Mouse (Mus musculus) MEL (cell line): ENCODE results near the gene Gm10354. TPM values are rescaled to one million over a fixed set of nuclear protein-coding genes. Genes with fewer than 3 reads are reported as not detected.
"Not testable (repeated sequence)": the region's sequence is repeated elsewhere in the genome, so short reads cannot be mapped to it uniquely, and the experiment has no call there.

ENCODE experiments used
- DNase-seq: peaks from one replicate; pipeline ENCODE4 v3.0.0; 2011; ENCODE audit warnings: low read depth, low spot score
- H3K27ac ChIP-seq: 2 replicates; pipeline ENCODE4 v1.5.1; 2012; ENCODE audit warnings: low read depth, mild to moderate bottlenecking, control low read depth, low read length, moderate library complexity; ENCODE audit not compliant: control insufficient read depth
- H3K27me3 ChIP-seq, 2 experiments: fragments of 150-350 bp in 1 of 2; sonication (generic) in 1 of 2; 2 replicates each; pipeline ENCODE4 v1.6.1; 2012; ENCODE audit warnings: low read length in 2 of 2, mild to moderate bottlenecking in 2 of 2, improper control_type of control experiment in 1 of 2, moderate library complexity in 1 of 2; ENCODE audit not compliant: insufficient read depth in 2 of 2, control insufficient read depth in 1 of 2
- H3K36me3 ChIP-seq, 2 experiments: 2 replicates each; pipeline ENCODE4 v1.6.1; 2012 to 2014; ENCODE audit warnings: low read length in 2 of 2, improper control_type of control experiment in 1 of 2, inconsistent platforms in 1 of 2, mild to moderate bottlenecking in 1 of 2; ENCODE audit not compliant: insufficient read depth in 2 of 2, control insufficient read depth in 1 of 2
- H3K4me1 ChIP-seq, 2 experiments: fragments of 150-350 bp in 1 of 2; sonication (generic) in 1 of 2; 2 replicates each; pipeline ENCODE4 v1.6.1; 2012; ENCODE audit warnings: low read length in 2 of 2, improper control_type of control experiment in 1 of 2, mild to moderate bottlenecking in 1 of 2; ENCODE audit not compliant: insufficient read depth in 2 of 2, control insufficient read depth in 1 of 2
- H3K4me3 ChIP-seq, 2 experiments: fragments of 150-350 bp in 1 of 2; sonication (generic) in 1 of 2; 2 replicates each; pipeline ENCODE4 v1.5.1; 2012; ENCODE audit warnings: low read depth in 2 of 2, low read length in 2 of 2, mild to moderate bottlenecking in 2 of 2, moderate library complexity in 2 of 2, control low read depth in 1 of 2, improper control_type of control experiment in 1 of 2; ENCODE audit not compliant: control insufficient read depth in 1 of 2, insufficient read depth in 1 of 2
- H3K79me2 ChIP-seq: 2 replicates; pipeline ENCODE4 v1.6.1; 2012; ENCODE audit warnings: mild to moderate bottlenecking, low read length, moderate library complexity; ENCODE audit not compliant: control insufficient read depth, poor library complexity, insufficient read depth
- H3K9ac ChIP-seq: 2 replicates; pipeline ENCODE4 v1.6.1; 2012; ENCODE audit warnings: low read depth, mild to moderate bottlenecking, control low read depth, low read length, moderate library complexity; ENCODE audit not compliant: control insufficient read depth, poor library complexity, severe bottlenecking
- H3K9me3 ChIP-seq: fragments of 150-350 bp; sonication (generic); replicated peaks from 2 replicates; pipeline ENCODE4 v1.6.1; 2012; ENCODE audit warnings: mild to moderate bottlenecking, low read length, improper control_type of control experiment, moderate library complexity; ENCODE audit not compliant: insufficient read depth
- CTCF ChIP-seq, 3 experiments: IDR thresholded peaks in 2 of 3; conservative IDR thresholded peaks in 1 of 3; 2 replicates each; pipeline ENCODE4 v1.5.1; 2011 to 2012; ENCODE audit warnings: low read length in 3 of 3, low read depth in 2 of 3, mild to moderate bottlenecking in 2 of 3, improper control_type of control experiment in 1 of 3, inconsistent platforms in 1 of 3, mixed read lengths in 1 of 3, moderate library complexity in 1 of 3; ENCODE audit not compliant: control insufficient read depth in 1 of 3, insufficient read depth in 1 of 3, poor library complexity in 1 of 3, severe bottlenecking in 1 of 3
- RAD21 ChIP-seq: IDR thresholded peaks from 2 replicates; pipeline ENCODE4 v1.6.1; 2011; ENCODE audit warnings: mild to moderate bottlenecking, low read depth, low read length, improper control_type of control experiment
- polyA plus RNA-seq, 2 experiments: library from polyadenylated mRNA; stranded (reverse) in 1 of 2; unstranded in 1 of 2; fragments of >175 nt in 1 of 2; fragments of >200 nt in 1 of 2; gene quantifications; 2 replicates each; pipeline versions ENCODE4 v1.2.1 to v1.2.4; 2012; ENCODE audit warnings: low replicate concordance in 2 of 2, low read depth in 1 of 2; ENCODE audit not compliant: insufficient read length in 2 of 2, insufficient read depth in 1 of 2, missing spikeins in 1 of 2
- total RNA-seq: library from RNA; depleted of rRNA; stranded (reverse); fragments of 300-350 nt; gene quantifications from 2 replicates; pipeline ENCODE4 v1.2.3, GENCODE M21; 2012

Gm10354 gene
- total and polyA plus RNA-seq, 3 experiments = not detected

- H3K27me3 ChIP-seq, H3K9ac ChIP-seq, DNase-seq, H3K9me3 ChIP-seq, H3K79me2 ChIP-seq, H3K36me3 ChIP-seq, H3K4me3 ChIP-seq, H3K27ac ChIP-seq, H3K4me1 ChIP-seq: not testable (repeated sequence)
These were observed 8.1 kb upstream of the Gm10354 start for GRCm38 (mm10) chr5:14986649-14987387.

GRCm38 (mm10) chr5:14977368-14977767 lies 1.4 kb downstream of the Gm10354 start:
- H3K27ac ChIP-seq, H3K4me1 ChIP-seq, H3K9me3 ChIP-seq, H3K4me3 ChIP-seq, H3K9ac ChIP-seq, H3K36me3 ChIP-seq, DNase-seq, H3K27me3 ChIP-seq, H3K79me2 ChIP-seq: not testable (repeated sequence)

- not testable (repeated sequence) for H3K4me1 ChIP-seq, H3K27me3 ChIP-seq, H3K9ac ChIP-seq, H3K4me3 ChIP-seq, H3K79me2 ChIP-seq, H3K36me3 ChIP-seq, H3K27ac ChIP-seq, H3K9me3 ChIP-seq, DNase-seq
These were observed 3.4 kb downstream of the Gm10354 start for GRCm38 (mm10) chr5:14975294-14975693.

- H3K9me3 ChIP-seq, H3K36me3 ChIP-seq, DNase-seq, H3K27ac ChIP-seq, H3K27me3 ChIP-seq, H3K4me1 ChIP-seq, H3K4me3 ChIP-seq, H3K9ac ChIP-seq, H3K79me2 ChIP-seq: not testable (repeated sequence)
These were observed 5.9 kb downstream of the Gm10354 start for GRCm38 (mm10) chr5:14972841-14973240.

GRCm38 (mm10) chr5:14963821-14964220 lies 14.9 kb downstream of the Gm10354 start:
- not testable (repeated sequence) for H3K36me3 ChIP-seq, H3K4me3 ChIP-seq, H3K9ac ChIP-seq, H3K79me2 ChIP-seq, H3K4me1 ChIP-seq, H3K9me3 ChIP-seq, H3K27ac ChIP-seq, H3K27me3 ChIP-seq
- TF ChIP-seq RAD21 (peak; percentile 7; the same call in 1 of the 2 replicates), CTCF (IDR thresholded peaks at IDR 0.05 in 2 of 3, conservative IDR thresholded peaks at IDR 0.05 in 1 of 3; ENCODE audit: control insufficient read depth in 1 of 3, insufficient read depth in 1 of 3, low read depth in 2 of 3, low read length in 3 of 3, poor library complexity in 1 of 3, severe bottlenecking in 1 of 3) (peak in 1 of 3 experiments; percentile 23; a peak in 2 of 6 replicates)
- peak; percentile 19 for DNase-seq

- H3K36me3 ChIP-seq, H3K9me3 ChIP-seq, H3K27me3 ChIP-seq, H3K79me2 ChIP-seq, H3K9ac ChIP-seq, H3K4me3 ChIP-seq, DNase-seq, H3K27ac ChIP-seq, H3K4me1 ChIP-seq: not testable (repeated sequence)
These were observed 17.2 kb downstream of the Gm10354 start for GRCm38 (mm10) chr5:14961502-14961901.
